Mouse (Mus musculus) hindbrain, embryonic 14.5 days (tissue): ENCODE results near the gene Gm45233. TPM values are rescaled to one million over a fixed set of nuclear protein-coding genes. Genes with fewer than 3 reads are reported as not detected.

Experiments used
- ATAC-seq: fragments of 200-750 bp; cut with Nextera tagmentation; 2 replicates; pipeline ENCODE4 v1.8.0; 2017; ENCODE audit warnings: moderate number of reproducible peaks, mild to moderate bottlenecking, moderate TSS enrichment, moderate library complexity; ENCODE audit not compliant: low FRiP score
- DNase-seq: peaks from one replicate; pipeline ENCODE4 v3.0.0-alpha.2; 2015; ENCODE audit warnings: low spot score
- H3K27ac ChIP-seq: fragments of 300-500 bp; sonication (generic); 2 replicates; pipeline ENCODE4 v1.5.1; 2014; ENCODE audit warnings: mild to moderate bottlenecking, moderate library complexity
- H3K27me3 ChIP-seq: fragments of 300-500 bp; sonication (generic); 2 replicates; pipeline ENCODE4 v1.6.1; 2014; ENCODE audit warnings: mild to moderate bottlenecking, low read length, mixed read lengths; ENCODE audit not compliant: control insufficient read depth, insufficient read depth
- H3K36me3 ChIP-seq: fragments of 300-500 bp; sonication (generic); replicated peaks from 2 replicates; pipeline ENCODE4 v1.6.1; 2014; ENCODE audit not compliant: control insufficient read depth, insufficient read depth
- H3K4me1 ChIP-seq: fragments of 300-500 bp; sonication (generic); replicated peaks from 2 replicates; pipeline ENCODE4 v1.6.1; 2014; ENCODE audit warnings: antibody characterized with exemption, low read length, mixed read lengths; ENCODE audit not compliant: control insufficient read depth, insufficient read depth
- H3K4me2 ChIP-seq: fragments of 300-500 bp; sonication (generic); replicated peaks from 2 replicates; pipeline ENCODE4 v1.6.1; 2014; ENCODE audit warnings: mild to moderate bottlenecking, moderate library complexity
- H3K4me3 ChIP-seq: fragments of 300-500 bp; sonication (generic); replicated peaks from 2 replicates; pipeline ENCODE4 v1.5.1; 2014; ENCODE audit warnings: mild to moderate bottlenecking, low read length
- H3K9ac ChIP-seq: fragments of 300-500 bp; sonication (generic); 2 replicates; pipeline ENCODE4 v1.6.1; 2014
- H3K9me3 ChIP-seq: fragments of 300-500 bp; sonication (generic); 2 replicates; pipeline ENCODE4 v1.6.1; 2016; ENCODE audit warnings: low read length; ENCODE audit not compliant: control insufficient read depth
- WGBS: fragments of 180-500 bp; shearing (Covaris S2); extraction: QIAGEN DNeasy Blood & Tissue Kit; methylation state at CpG from one replicate; pipeline ENCODE4 v1.1.7; 2014; 5-methylcytosine and 5-hydroxymethylcytosine counted together
- polyA plus RNA-seq: library from polyadenylated mRNA; unstranded; fragments of >200 nt; fragmentation: Nextera tagmentation; extraction: Ambion mirVana; gene quantifications from 2 replicates; pipeline ENCODE4 v1.2.1, GENCODE M21; 2014

The Gm45233 gene
- polyA plus RNA-seq, 1 experiment from 2014 or later = 0.62 TPM

GRCm38 (mm10) chr7:43482090-43482716 is 38.3 kb downstream of the Gm45233 start:
- Histone ChIP-seq H3K27ac (0 out of 2 replicates have a peak overlapping the region, but pooled peaks have one; percentile 5), H3K9me3 (no peaks in the 10 kb centered on the region)

DNA sequence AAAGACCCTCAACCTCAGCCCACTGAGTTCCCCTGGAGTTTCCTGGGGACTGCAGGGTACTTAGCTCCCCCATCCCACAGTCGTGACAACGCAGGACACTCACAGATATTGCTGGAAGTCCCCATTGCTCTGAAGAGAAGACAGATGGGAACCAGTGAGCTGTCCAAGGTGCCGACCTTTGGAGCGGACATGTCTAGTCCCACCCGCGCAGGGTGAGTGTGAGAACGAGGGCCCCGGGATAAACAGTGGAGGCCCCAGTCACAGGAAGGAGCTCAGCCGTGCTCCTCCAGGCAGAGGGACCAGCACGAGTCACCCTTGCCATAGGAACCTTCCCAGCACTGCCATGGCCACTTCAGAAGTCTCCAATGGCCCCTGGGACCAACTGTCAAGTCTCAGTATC is 39.3 kb downstream of the Gm45233 start:
- Histone ChIP-seq H3K36me3 (peaks cover 6% of the 10 kb centered on the region), H3K27me3 (peaks cover 8% of the 10 kb centered on the region), H3K9me3 (no peaks in the 10 kb centered on the region), H3K4me1 (peaks cover 22% of the 10 kb centered on the region), H3K9ac (no peak overlapping the region), H3K4me3 (no peak overlapping the region), H3K4me2 (no peak overlapping the region), H3K27ac (no peak overlapping the region)
- ATAC-seq (no peak), DNase-seq (no peak)
- 20% methylated on average over 10 of the region's 10 CpGs for WGBS

More at GRCm38 (mm10) chr7:43482090-43482716, 38.3 kb downstream of the Gm45233 start:
- Histone ChIP-seq H3K27me3 (peaks cover 19% of the 10 kb centered on the region), H3K36me3 (peaks cover 6% of the 10 kb centered on the region), H3K4me3 (no peak overlapping the region), H3K9ac (no peak overlapping the region), H3K4me1 (peaks cover 17% of the 10 kb centered on the region), H3K4me2 (no peak overlapping the region)
- WGBS = 45% methylated on average over 8 of the region's 8 CpGs
- ATAC-seq (peak; percentile 68), DNase-seq (peak; percentile 62)

- no peak for DNase-seq
- Histone ChIP-seq H3K4me3 (peak overlapping the region; percentile 64), H3K36me3 (no peaks in the 10 kb centered on the region), H3K9ac (peak overlapping the region; percentile 96), H3K4me2 (peak overlapping the region; percentile 76), H3K9me3 (no peaks in the 10 kb centered on the region), H3K4me1 (peaks cover 11% of the 10 kb centered on the region), H3K27me3 (no peaks in the 10 kb centered on the region), H3K27ac (peak overlapping the region; percentile 86; the same call in 1 of the 2 replicates)
- ATAC-seq = no peak
- WGBS = 33% methylated on average over 5 of the region's 5 CpGs
Measured at GRCm38 (mm10) chr7:43488646-43489045, 44.7 kb downstream of the Gm45233 start.

GRCm38 (mm10) chr7:43489631-43490125 is 45.8 kb downstream of the Gm45233 start, which contains the start of gene Iglon5:
TSS of gene Iglon5 (minus strand) at chr7:43490075.
- peak within 1 kb of the TSS; percentile 76 for H3K4me2 ChIP-seq
- ATAC-seq (peak; percentile 68), DNase-seq (no peak)
- peaks cover 2% of the 10 kb centered on the region; the same call in 1 of the 2 replicates for H3K27me3 ChIP-seq
- peaks cover 11% of the 10 kb centered on the region for H3K4me1 ChIP-seq
- H3K36me3 ChIP-seq = no peaks in the 10 kb centered on the region
- peak within 1 kb of the TSS; percentile 86 for H3K27ac ChIP-seq
- H3K9me3 ChIP-seq = no peaks in the 10 kb centered on the region
- H3K4me3 ChIP-seq = peak within 1 kb of the TSS; percentile 64
- H3K9ac ChIP-seq = peak within 1 kb of the TSS; percentile 96
- WGBS = under 1% methylated on average over 26 of the region's 41 CpGs

GRCm38 (mm10) chr7:43490182-43490584 is 46.3 kb downstream of the Gm45233 start:
- no peaks in the 10 kb centered on the region for H3K9me3 ChIP-seq
- no peaks in the 10 kb centered on the region for H3K36me3 ChIP-seq
- peaks cover 7% of the 10 kb centered on the region; the same call in 1 of the 2 replicates for H3K27me3 ChIP-seq
- H3K27ac ChIP-seq = peak overlapping the region; percentile 86
- peak overlapping the region; percentile 76 for H3K4me2 ChIP-seq
- H3K4me3 ChIP-seq = peak overlapping the region; percentile 64
- DNase-seq (peak; percentile 82), ATAC-seq (peak; percentile 90)
- 2% methylated on average over 3 of the region's 13 CpGs for WGBS
- H3K4me1 ChIP-seq = peaks cover 11% of the 10 kb centered on the region
- peak overlapping the region; percentile 96 for H3K9ac ChIP-seq

- Histone ChIP-seq H3K4me2 (peak overlapping the region; percentile 76), H3K27me3 (peaks cover 8% of the 10 kb centered on the region; the same call in 1 of the 2 replicates), H3K4me3 (peak overlapping the region; percentile 64), H3K4me1 (peaks cover 11% of the 10 kb centered on the region), H3K36me3 (no peaks in the 10 kb centered on the region), H3K27ac (peak overlapping the region; percentile 86; the same call in 1 of the 2 replicates), H3K9me3 (no peaks in the 10 kb centered on the region), H3K9ac (no peak overlapping the region; the same call in 1 of the 2 replicates)
- ATAC-seq (no peak), DNase-seq (no peak)
- WGBS = 66% methylated on average over 9 of the region's 9 CpGs
Measured at GRCm38 (mm10) chr7:43490861-43491260, 46.9 kb downstream of the Gm45233 start.

GRCm38 (mm10) chr7:43495343-43496021 is 51.6 kb downstream of the Gm45233 start:
- DNase-seq = peak; percentile 69
- no peak overlapping the region for H3K9ac ChIP-seq
- H3K4me2 ChIP-seq = peak overlapping the region; percentile 30; the same call in 1 of the 2 replicates
- no peaks in the 10 kb centered on the region for H3K36me3 ChIP-seq
- H3K27me3 ChIP-seq = peaks cover 8% of the 10 kb centered on the region; the same call in 1 of the 2 replicates
- ATAC-seq = peak; percentile 61; the same call in 1 of the 2 replicates
- no peak overlapping the region for H3K4me3 ChIP-seq
- H3K27ac ChIP-seq = no peak overlapping the region
- WGBS = 13% methylated on average over 21 of the region's 21 CpGs
- H3K9me3 ChIP-seq = no peaks in the 10 kb centered on the region
- H3K4me1 ChIP-seq = no peaks in the 10 kb centered on the region

GRCm38 (mm10) chr7:43511707-43512478 is 68.0 kb downstream of the Gm45233 start:
- no peak overlapping the region for H3K4me2 ChIP-seq
- no peak for DNase-seq
- no peak overlapping the region for H3K4me3 ChIP-seq
- no peak overlapping the region for H3K9ac ChIP-seq
- H3K9me3 ChIP-seq = no peaks in the 10 kb centered on the region
- ATAC-seq = no peak
- no peaks in the 10 kb centered on the region for H3K36me3 ChIP-seq
- H3K27me3 ChIP-seq = no peaks in the 10 kb centered on the region
- no peaks in the 10 kb centered on the region for H3K4me1 ChIP-seq
- no peak overlapping the region for H3K27ac ChIP-seq
- 73% methylated on average over 4 of the region's 4 CpGs for WGBS
